Mouse (Mus musculus): ENCODE results near the gene Gm10300. TPM values are rescaled to one million over a fixed set of nuclear protein-coding genes. Genes with fewer than 3 reads are reported as not detected.

Gene Gm10300
- polyA plus RNA-seq, 1 experiment, result not detected

DNA sequence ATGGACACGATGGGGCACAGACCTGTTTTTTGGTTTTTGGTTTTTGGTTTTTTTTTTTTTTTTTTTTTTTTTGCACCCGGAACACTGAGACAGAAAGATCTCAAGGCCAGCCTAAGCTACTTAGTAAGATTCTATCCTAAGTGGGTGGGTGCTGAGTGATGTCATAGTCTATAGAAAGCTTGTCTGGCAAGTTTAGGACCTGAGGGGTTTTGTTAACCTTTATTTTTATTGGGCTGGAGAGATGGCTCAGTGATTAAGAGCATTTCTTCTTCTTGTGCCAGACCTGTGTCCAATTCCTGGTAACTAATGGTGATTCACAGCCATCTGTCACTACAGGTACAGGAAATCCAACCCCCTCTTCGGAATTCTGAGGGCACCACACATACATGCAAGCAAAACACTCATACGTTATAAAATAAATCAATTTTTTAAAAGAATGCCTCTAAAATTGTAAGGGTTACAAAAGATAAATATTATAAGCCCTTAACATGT, 6.0 kb downstream of the Gm10300 start:
- Histone ChIP-seq H3K4me3 (ENCODE audit: insufficient read depth, low read depth, low read length) (no peak overlapping the region), H3K27ac (replicated peaks; ENCODE audit: low read depth, low read length) (no peak overlapping the region), H3K4me1 (ENCODE audit: control insufficient read depth, insufficient read depth, insufficient read length, low read length) (peaks cover 21% of the 10 kb centered on the region)

DNA sequence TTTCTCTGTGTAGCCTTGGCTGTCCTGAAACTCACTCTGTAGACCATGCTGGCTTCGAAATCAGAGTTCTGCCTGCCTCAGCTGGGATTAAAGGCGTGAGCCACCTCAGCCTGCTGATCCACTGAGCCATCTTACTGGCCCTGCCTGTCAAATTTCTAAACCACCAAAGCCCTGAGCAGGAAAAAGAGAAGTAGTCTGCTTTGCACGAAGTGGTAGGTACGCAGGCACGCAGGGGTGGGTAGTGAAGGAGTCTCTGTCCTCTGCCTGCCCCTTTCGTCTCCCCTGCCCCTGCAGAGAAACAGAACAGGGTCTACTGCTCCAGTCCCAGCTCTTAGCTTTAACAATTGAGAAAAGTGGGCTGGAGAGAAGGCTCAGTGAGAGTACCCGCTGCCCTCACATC, 10.6 kb downstream of the Gm10300 start:
- no peak overlapping the region for H3K4me3 ChIP-seq (ENCODE audit: insufficient read depth, low read depth, low read length)
- H3K27ac ChIP-seq (replicated peaks; ENCODE audit: low read depth, low read length), result no peak overlapping the region
- H3K4me1 ChIP-seq (ENCODE audit: control insufficient read depth, insufficient read depth, insufficient read length, low read length), result no peaks in the 10 kb centered on the region

DNA sequence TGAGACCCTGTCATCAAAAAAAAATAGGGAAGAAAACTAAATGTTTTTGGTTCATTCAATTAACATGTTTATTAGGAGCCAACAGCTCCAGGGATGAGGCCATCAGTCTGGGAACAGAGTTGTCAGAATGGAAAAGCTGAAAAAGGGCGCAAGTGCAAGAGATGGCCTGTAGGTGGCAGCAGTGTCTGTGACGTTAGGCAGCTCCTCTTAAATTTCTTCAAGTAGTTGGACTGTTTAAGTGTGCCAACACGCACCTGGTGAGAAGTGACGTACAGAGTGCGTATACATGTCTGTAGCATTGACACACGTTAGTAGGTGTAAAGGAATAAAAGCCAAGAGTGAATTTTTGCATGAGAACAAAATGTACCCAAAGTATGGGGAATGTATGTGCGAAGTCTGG, 14.4 kb downstream of the Gm10300 start:
- no peaks in the 10 kb centered on the region for H3K4me1 ChIP-seq (ENCODE audit: control insufficient read depth, insufficient read depth, insufficient read length, low read length)
- no peak overlapping the region for H3K4me3 ChIP-seq (ENCODE audit: insufficient read depth, low read depth, low read length)
- no peak overlapping the region for H3K27ac ChIP-seq (replicated peaks; ENCODE audit: low read depth, low read length)

DNA sequence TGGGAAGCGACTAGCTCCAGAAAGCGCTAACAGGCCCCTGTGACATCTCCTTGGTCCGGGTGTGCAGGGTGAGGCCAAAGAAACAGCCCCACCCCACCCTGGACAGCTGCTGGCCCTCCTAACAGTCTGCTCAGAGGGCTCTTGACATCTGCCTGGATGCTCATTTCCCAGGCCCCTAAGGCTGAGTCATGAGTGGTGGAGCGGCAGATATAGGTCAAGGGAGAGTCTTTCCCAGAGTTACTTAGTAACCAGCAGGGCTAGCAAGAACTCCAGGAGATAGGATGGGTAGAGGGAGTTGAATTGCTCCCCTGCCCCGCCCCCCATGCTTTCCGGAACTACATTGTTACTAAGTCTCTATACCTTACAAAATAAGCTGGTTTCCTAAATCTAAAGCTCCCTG, 18.6 kb downstream of the Gm10300 start:
- Histone ChIP-seq H3K27ac (replicated peaks; ENCODE audit: low read depth, low read length) (no peak overlapping the region), H3K4me3 (ENCODE audit: insufficient read depth, low read depth, low read length) (no peak overlapping the region), H3K4me1 (ENCODE audit: control insufficient read depth, insufficient read depth, insufficient read length, low read length) (no peaks in the 10 kb centered on the region)

DNA sequence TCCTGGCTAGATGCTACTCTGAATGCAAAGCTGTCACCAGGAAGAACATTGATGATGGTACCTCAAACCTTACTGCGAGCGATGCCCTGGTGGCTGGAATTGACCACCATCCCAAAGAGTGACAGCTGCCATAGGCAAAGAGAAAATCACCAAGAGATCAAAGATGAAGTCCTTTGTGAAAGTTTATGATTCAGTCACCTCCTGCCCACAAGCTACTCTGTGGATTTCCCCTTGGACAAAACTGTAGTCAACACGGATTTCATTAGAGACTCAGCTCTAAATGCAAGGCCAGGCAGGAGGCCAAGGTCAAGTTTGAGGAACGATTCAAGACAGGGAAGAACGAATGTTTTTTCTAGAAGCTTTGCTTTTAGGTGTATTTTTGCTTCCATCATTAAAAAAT, 19.4 kb downstream of the Gm10300 start:
- H3K4me1 ChIP-seq (ENCODE audit: control insufficient read depth, insufficient read depth, insufficient read length, low read length), result no peaks in the 10 kb centered on the region
- no peak overlapping the region for H3K27ac ChIP-seq (replicated peaks; ENCODE audit: low read depth, low read length)
- no peak overlapping the region for H3K4me3 ChIP-seq (ENCODE audit: insufficient read depth, low read depth, low read length)

DNA sequence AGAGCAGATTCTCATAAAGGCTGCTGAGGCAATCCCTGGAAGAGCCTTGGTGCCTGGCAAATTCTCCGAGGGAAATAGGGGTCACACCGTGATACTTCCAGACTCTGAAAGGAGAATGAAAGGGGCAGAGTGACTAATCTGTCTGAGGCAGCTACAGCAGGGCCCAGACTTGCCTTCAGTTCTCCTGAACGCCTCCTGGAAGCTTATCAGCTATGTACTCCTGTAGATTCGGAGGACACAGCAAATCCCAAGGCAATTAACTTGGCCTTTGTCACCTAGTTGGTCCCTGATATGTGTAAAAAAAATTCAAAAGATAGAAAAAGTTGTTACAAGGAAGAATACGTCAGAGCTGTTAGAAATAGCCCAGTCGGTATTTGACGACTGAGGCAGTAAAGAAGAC, 20.5 kb downstream of the Gm10300 start:
- H3K4me3 ChIP-seq (ENCODE audit: insufficient read depth, low read depth, low read length), result no peak overlapping the region
- H3K27ac ChIP-seq (replicated peaks; ENCODE audit: low read depth, low read length), result no peak overlapping the region
- H3K4me1 ChIP-seq (ENCODE audit: control insufficient read depth, insufficient read depth, insufficient read length, low read length), result no peaks in the 10 kb centered on the region

DNA sequence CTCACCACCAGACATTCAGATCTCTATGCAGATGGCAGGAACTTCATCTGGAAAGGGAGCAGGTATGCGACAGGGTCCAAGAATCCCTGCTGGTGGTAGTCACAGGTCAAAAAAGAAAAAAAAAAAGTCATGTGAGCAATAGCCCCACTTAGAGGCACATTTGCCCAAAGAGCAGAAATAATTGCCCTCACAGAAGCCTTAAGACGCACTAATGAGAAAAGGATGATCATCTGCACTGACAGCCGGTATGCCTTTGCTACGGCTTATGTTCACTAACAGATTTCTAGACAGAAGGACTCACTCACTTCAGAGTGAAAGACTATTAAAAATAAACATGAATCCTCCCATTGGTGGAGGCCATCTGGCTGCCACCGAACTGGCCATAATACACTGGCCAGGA, 25.1 kb downstream of the Gm10300 start:
- Histone ChIP-seq H3K4me1 (ENCODE audit: control insufficient read depth, insufficient read depth, insufficient read length, low read length) (no peaks in the 10 kb centered on the region), H3K27ac (replicated peaks; ENCODE audit: low read depth, low read length) (no peak overlapping the region)

DNA sequence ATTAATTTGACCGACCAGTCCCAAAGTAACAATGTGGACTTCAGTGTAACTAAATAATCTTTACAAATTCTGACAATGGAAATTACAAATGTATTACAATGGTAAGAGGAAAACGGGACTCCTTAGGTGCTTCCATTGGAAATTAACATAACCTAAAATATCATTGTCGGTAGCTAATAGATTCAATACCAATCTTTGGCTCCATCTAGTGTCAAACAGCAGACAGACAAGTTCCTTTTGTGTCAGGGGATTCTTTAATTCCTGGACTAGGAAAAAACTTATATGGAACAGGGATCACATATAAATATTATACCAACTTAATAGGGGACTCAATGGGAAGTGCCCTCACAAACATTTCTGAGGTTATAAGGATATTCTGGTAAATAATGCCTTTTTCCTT, 26.7 kb downstream of the Gm10300 start:
- H3K4me3 ChIP-seq (ENCODE audit: insufficient read depth, low read depth, low read length), result no peak overlapping the region

More for the DNA sequence above, 25.1 kb downstream of the Gm10300 start:
- H3K4me3 ChIP-seq (ENCODE audit: insufficient read depth, low read depth, low read length), result no peak overlapping the region

DNA sequence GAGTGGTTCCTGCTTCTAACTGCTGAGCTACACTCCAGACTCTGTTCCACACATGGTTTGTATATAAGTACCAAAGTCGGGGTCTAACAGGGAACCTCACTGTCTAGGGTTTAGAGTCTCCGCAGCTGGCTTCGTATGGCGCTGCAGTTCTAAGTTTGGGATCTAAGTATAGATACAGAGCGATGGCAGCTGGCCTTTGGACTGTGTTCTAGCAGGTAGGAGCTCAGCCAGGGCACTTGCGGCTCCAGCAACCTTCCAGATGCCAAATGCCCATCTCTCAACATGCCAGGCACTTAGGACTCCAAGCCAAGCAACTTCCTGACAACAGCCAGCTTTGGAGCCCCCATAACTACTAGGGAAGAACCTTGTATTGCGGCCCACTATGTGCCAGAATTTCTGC, 33.7 kb downstream of the Gm10300 start:
- Histone ChIP-seq H3K4me1 (ENCODE audit: control insufficient read depth, insufficient read depth, insufficient read length, low read length) (no peaks in the 10 kb centered on the region), H3K4me3 (ENCODE audit: insufficient read depth, low read depth, low read length) (no peak overlapping the region), H3K27ac (replicated peaks; ENCODE audit: low read depth, low read length) (no peak overlapping the region)

More for the DNA sequence above, 26.7 kb downstream of the Gm10300 start:
- Histone ChIP-seq H3K4me1 (ENCODE audit: control insufficient read depth, insufficient read depth, insufficient read length, low read length) (no peaks in the 10 kb centered on the region), H3K27ac (replicated peaks; ENCODE audit: low read depth, low read length) (no peak overlapping the region)

DNA sequence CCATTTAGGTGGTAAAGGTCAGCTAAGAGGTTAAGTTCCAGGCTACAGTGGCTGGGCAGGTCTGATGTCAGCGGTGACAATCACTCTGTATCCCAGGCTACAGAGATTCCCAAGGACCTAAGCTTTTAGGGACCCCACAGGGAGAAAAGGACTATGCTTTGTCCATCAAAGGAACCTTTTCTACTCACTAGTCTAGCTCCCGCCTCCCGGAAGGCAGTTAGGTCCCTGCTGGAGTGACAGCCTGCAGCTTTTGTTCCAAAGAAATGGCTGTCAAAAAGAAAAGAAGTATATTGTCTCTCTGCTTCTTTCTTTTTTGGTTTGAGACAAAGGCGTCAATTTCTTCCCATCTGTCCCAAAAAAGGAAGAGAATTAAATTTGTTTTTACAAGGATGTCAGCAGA, 36.7 kb downstream of the Gm10300 start:
- no peak overlapping the region for H3K4me3 ChIP-seq (ENCODE audit: insufficient read depth, low read depth, low read length)
- H3K27ac ChIP-seq (replicated peaks; ENCODE audit: low read depth, low read length), result no peak overlapping the region

DNA sequence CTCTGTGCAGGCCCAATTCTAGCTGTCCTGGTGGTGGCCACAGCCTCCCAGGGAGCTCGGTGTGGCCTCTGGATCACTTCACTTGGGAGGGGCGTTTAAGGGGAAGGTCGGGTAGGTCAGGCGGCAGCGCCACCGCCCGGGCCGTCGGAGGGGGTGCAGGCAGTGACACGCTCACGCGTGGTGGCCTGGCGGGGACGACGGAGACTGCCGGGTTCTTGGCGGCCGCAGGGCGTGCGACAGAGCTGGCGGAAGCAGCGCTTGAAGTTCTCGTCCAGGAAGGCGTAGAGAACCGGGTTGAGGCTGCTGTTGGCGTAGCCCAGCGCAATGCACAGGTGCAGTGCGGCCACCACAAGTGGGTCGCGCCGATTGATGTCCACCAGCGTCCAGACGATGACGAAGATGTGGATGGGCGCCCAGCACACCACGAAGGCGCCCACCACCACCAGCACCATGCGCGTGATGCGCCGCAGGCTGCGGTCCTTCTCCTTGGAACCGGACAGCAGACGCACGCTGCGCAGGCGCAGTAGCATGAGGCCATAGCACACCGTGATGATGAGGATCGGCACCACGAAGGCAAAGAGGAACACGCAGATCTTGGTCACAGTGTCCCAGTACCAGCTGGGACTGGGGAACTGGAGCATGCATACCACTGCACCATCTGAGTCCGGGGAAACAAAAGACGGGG, 39.1 kb downstream of the Gm10300 start:
- no peaks in the 10 kb centered on the region; the same call in 1 of the 2 replicates for H3K4me1 ChIP-seq (ENCODE audit: control insufficient read depth, insufficient read depth, insufficient read length, low read length)
- H3K27ac ChIP-seq (replicated peaks; ENCODE audit: low read depth, low read length), result no peak overlapping the region
- H3K4me3 ChIP-seq (ENCODE audit: insufficient read depth, low read depth, low read length), result peak overlapping the region; percentile 36

More for the DNA sequence above, 36.7 kb downstream of the Gm10300 start:
- no peaks in the 10 kb centered on the region; the same call in 1 of the 2 replicates for H3K4me1 ChIP-seq (ENCODE audit: control insufficient read depth, insufficient read depth, insufficient read length, low read length)

DNA sequence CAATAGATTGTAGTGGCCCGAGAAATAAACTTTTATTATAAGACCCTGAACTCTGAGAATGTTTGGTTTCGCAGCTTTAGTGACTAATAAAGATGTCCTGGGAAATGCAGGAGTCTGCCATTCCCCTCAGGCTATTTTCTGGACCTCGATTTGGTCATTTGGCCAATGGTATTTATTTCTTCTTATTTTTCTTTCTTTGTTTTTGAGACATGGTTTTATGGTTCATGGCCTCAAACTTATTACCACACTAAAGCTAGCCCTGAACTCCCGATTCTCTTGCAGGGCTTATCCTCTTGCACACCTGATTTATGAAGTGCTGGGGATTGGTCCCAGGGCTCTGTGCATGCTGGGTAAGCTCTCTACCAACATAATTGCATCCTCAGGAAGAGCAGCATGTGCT, 41.8 kb downstream of the Gm10300 start:
- H3K4me3 ChIP-seq (ENCODE audit: insufficient read depth, low read depth, low read length), result no peak overlapping the region
- no peaks in the 10 kb centered on the region; the same call in 1 of the 2 replicates for H3K4me1 ChIP-seq (ENCODE audit: control insufficient read depth, insufficient read depth, insufficient read length, low read length)
- no peak overlapping the region for H3K27ac ChIP-seq (replicated peaks; ENCODE audit: low read depth, low read length)

DNA sequence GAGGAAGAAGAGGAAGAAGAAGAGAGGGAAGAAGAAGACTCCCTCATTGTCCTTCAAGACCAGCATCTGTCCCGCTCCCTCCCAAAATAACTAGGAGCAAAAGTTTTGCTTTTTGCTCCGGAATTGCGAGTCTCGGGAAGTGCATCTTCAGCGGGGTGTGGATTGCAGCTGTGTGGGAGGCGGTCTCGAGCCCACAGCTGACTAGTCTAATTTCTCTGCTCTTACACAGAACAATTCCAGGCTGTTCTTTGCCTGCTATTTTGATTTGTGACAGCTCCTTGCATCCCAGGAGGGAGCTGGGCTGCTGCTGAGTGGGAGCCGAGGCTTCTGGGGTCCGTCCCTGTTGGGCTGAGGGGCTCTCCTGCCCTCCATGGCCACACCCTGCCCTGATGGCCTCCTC, 45.1 kb downstream of the Gm10300 start:
- no peak overlapping the region for H3K27ac ChIP-seq (replicated peaks; ENCODE audit: low read depth, low read length)
- H3K4me3 ChIP-seq (ENCODE audit: insufficient read depth, low read depth, low read length), result no peak overlapping the region
- no peaks in the 10 kb centered on the region for H3K4me1 ChIP-seq (ENCODE audit: control insufficient read depth, insufficient read depth, insufficient read length, low read length)

DNA sequence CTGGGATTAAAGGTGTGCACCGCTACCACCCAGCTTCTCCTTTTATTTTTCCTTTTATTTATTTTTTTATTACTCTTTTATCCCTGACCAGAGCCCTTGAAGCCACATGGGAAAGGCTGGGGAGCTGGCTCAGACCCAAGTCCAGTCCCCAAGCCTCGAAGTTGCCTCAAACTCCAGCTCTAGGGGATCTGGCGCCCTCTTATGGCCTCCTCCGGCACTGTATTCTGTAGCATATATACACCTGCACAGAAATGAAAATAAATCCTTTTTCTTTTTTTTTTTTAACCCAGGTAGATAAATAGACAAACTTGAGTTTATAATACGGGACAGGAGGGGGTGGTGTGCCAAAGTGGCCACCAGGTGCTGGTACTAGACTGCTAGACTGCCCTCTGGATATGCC, 47.2 kb downstream of the Gm10300 start:
- Histone ChIP-seq H3K27ac (replicated peaks; ENCODE audit: low read depth, low read length) (no peak overlapping the region), H3K4me1 (ENCODE audit: control insufficient read depth, insufficient read depth, insufficient read length, low read length) (no peaks in the 10 kb centered on the region), H3K4me3 (ENCODE audit: insufficient read depth, low read depth, low read length) (no peak overlapping the region)

DNA sequence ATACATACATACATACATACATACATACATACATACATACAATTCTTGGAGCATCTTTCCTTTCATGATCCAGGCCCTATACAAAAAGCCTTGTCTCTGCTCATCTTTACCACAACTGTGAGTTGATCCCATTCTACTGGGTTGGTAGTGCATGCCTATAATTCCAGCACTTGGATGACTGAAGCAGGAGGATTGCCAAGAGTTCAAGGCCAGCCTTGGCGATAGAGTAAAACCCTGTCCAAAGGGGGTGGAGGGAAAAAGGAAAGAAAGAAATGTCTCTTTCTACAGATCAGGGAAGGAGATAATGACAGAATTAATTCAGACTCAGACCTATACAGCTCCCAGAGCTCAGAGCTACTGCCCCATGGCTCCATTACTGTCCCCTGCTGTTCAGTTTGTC, 48.7 kb downstream of the Gm10300 start:
- H3K27ac ChIP-seq (replicated peaks; ENCODE audit: low read depth, low read length), result no peak overlapping the region
- no peaks in the 10 kb centered on the region for H3K4me1 ChIP-seq (ENCODE audit: control insufficient read depth, insufficient read depth, insufficient read length, low read length)
- H3K4me3 ChIP-seq (ENCODE audit: insufficient read depth, low read depth, low read length), result no peak overlapping the region

All from brown adipose tissue, adult 24 weeks (tissue).